Mouse (Mus musculus): ENCODE data around the gene Phlda1. TPM values are rescaled to one million over a fixed set of nuclear protein-coding genes. Genes with fewer than 3 reads are reported as not detected.

Gene Phlda1
- polyA plus RNA-seq, 1 experiment from 2014 or later = 6.5 TPM

Other genes starting within 250 kb of the Phlda1 start
- gene Bbs10, start 207.6 kb upstream of the Phlda1 start, polyA plus RNA-seq (2016; fragmentation: Nextera tagmentation; extraction: Ambion mirVana) = 1.8 and 2.0 TPM in 2 replicates
- 174 and 178 TPM in 2 replicates for gene Nap1l1, start 33.1 kb upstream of the Phlda1 start, polyA plus RNA-seq (2016; fragmentation: Nextera tagmentation; extraction: Ambion mirVana)